Mouse (Mus musculus) gastrocnemius, adult 8-10 months (tissue): ENCODE results near the gene Cmss1. TPM values are rescaled to one million over a fixed set of nuclear protein-coding genes. Genes with fewer than 3 reads are reported as not detected.
A peak's percentile ranks its signal among the peaks of the same experiment; 100 is the strongest.

Experiments used
- DNase-seq, 2 experiments: peaks; one replicate each; pipeline ENCODE4 v3.0.0; 2022; ENCODE audit warnings: low spot score in 2 of 2
- total RNA-seq, 4 experiments: library from RNA; stranded (reverse); gene quantifications; 2 replicates each; pipeline ENCODE4 v1.2.4; 2022

Gene Cmss1
- total RNA-seq, 4 experiments from 2014 or later: 28.6 to 40.1 (median 38.8) TPM

GRCm38 (mm10) chr16:57391171-57391570, 215.5 kb downstream of the Cmss1 start:
- DNase-seq: peak; percentile 91 to 95

GRCm38 (mm10) chr16:57389566-57390251, 217.0 kb downstream of the Cmss1 start:
- no peak for DNase-seq

DNA sequence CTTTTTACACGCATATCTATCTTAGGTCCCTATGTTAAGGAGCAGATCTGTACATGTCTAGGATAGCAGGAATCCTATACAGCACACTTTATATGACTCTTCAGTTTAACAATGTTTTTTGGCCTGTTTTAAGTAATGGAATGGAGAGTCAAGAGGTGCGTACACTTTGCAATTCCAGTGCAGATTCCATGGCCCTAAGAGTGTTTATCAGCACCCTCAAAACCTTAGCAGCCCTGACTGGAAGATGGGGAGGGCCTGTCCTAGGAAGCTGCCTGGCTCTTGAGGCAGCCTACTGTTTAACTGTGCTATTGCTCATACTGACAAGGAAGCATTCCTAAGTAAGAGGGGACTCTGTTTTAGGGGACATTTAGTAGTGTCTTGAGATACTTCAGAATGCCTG, 222.4 kb downstream of the Cmss1 start:
- DNase-seq: no peak

GRCm38 (mm10) chr16:57383266-57383971, 223.2 kb downstream of the Cmss1 start:
- no peak for DNase-seq

DNA sequence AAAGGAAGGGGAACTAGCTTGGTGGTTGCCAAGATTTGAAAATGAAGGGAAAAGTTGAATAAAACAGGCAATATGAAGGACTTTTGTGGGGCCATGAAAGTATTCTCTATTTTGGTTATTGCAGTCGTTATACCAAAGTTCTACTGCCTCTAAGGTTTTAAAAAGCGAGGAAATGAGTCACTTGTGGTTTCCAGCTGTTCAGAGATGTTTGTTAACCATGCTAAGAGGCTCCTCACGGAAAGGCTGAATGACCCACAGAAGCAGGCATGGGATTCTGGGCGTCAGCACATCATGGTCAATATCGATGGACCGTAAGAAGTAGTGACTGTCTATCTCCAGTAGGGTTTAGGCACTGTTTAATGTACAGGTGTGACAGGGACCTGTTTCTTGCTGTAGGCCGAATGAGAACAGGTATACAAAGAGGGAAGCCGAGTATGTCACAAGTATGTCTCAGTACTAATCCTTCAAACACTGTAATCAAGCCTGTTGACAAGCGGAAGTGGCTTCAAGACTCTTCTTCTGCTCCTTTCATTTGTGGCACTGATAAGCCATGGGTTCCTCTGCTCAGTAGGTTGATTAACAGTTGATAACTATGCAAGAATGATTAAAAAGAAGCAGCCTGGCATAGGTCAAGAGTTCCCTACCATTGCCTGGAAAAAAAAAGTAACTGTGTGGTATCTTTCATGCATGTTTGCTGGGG, 227.9 kb downstream of the Cmss1 start:
- no peak for DNase-seq

GRCm38 (mm10) chr16:57375248-57375837, 231.3 kb downstream of the Cmss1 start:
- no peak for DNase-seq

GRCm38 (mm10) chr16:57372156-57372555, 234.5 kb downstream of the Cmss1 start:
- DNase-seq: no peak

DNA sequence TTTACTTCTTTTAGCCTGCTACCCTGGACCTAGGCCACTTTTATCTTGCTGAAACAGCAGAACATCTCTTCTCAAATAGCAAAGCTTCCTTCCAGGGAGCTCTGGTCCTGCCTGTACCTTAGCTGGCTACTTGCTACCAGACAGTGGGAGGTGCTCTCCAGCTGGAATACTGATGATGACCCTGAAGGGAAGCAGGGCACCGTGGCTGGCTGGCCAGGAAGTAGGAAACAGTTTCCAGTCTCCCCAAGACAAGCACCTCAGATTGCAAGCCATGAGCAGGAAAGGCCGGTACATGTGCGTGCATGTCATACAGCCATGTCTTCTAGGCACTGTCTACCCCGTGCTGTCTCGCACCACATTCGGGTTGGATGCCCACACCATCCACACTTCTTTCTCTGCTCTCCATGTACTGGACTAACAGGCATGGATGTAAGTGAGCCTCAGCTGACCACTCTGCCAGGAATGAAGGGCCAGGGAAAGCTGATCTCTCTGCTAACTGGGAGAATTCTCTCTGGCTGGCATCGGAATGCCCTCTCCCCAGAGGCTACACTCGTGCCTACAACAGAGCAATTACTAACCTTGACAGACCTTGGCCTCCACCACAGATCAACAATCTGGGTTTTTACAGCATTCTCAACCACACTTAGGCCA, 236.7 kb downstream of the Cmss1 start:
- peak; percentile 59 to 69 for DNase-seq

GRCm38 (mm10) chr16:57366941-57367694, 239.5 kb downstream of the Cmss1 start:
- no peak for DNase-seq

GRCm38 (mm10) chr16:57366141-57366540, 240.5 kb downstream of the Cmss1 start:
- DNase-seq: no peak

GRCm38 (mm10) chr16:57364498-57364897, 242.2 kb downstream of the Cmss1 start:
- no peak for DNase-seq

GRCm38 (mm10) chr16:57362679-57363401, 243.8 kb downstream of the Cmss1 start:
- peak; percentile 35 to 62 for DNase-seq

GRCm38 (mm10) chr16:57360785-57361184, 245.9 kb downstream of the Cmss1 start:
- no peak for DNase-seq

GRCm38 (mm10) chr16:57359251-57359650, 247.4 kb downstream of the Cmss1 start:
- DNase-seq: no peak

DNA sequence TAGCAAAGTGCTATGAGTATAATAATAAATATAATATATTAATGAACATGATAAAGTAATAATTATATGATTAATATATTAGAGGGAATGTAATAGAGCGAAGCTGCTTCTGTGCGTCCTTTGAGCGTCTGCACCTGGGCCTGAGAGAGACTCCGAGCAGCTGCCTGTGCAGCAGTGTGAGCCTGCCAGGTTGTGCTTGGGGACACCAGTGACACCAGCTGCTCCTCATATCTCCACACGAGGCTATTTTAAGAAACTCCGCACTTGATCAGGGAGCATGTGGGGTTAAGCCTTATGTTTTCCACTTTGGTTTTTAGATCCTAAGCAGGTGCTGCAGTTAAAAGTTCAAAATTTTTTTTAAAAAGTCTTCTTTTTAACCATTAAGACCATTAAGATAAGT, 249.7 kb downstream of the Cmss1 start:
- peak in 1 of 2 experiments; percentile 69 for DNase-seq

- DNase-seq: no peak
These were observed 250.2 kb downstream of the Cmss1 start for GRCm38 (mm10) chr16:57356454-57356853.

DNA sequence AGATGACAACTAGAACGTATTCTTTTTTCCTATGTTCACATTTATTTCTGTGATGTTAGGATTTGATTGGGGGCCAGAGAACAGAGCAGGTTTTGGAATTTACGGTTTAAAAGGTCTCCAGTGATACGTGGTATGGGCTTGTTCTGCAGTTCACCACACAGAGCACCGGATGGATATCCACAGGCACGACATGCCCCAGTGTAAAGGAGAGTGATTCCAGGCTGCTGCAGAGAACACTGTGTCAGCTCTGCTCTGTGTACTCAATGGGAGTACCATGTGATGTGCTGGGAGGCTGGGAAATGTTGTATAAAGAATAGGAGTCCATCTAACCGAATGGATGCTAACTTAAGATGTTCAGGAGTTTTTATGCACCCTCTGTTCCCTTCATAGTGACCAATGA, 252.7 kb downstream of the Cmss1 start:
- DNase-seq: no peak

- DNase-seq: no peak
These were observed 253.4 kb downstream of the Cmss1 start for GRCm38 (mm10) chr16:57353166-57353721.

GRCm38 (mm10) chr16:57352751-57353150, 253.9 kb downstream of the Cmss1 start, which contains the start of gene Filip1l:
TSS of gene Filip1l (plus strand) at chr16:57353093.
- DNase-seq: no peak

DNA sequence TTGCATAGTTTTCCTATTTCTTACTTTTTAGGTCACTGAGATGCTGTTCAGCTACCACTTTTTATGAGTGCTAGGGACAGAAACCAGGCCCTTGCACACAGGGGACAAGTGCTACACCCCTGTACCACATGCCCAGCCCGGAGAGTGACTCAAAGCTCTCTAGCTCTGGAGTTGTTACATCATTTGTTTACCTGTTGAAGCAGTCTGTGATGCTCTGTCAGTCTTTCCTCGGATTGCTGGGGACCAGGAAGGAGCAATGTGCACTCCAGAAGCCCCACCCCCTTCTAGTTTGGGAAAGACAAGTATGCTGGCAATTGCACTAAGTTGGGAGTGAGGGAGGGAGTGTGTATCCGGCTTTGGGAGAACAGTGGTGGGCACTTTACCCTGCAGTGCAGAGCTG, 257.0 kb downstream of the Cmss1 start:
- DNase-seq: no peak
